Mouse (Mus musculus): ENCODE results near the gene Slx4ip.

The Slx4ip gene

DNA sequence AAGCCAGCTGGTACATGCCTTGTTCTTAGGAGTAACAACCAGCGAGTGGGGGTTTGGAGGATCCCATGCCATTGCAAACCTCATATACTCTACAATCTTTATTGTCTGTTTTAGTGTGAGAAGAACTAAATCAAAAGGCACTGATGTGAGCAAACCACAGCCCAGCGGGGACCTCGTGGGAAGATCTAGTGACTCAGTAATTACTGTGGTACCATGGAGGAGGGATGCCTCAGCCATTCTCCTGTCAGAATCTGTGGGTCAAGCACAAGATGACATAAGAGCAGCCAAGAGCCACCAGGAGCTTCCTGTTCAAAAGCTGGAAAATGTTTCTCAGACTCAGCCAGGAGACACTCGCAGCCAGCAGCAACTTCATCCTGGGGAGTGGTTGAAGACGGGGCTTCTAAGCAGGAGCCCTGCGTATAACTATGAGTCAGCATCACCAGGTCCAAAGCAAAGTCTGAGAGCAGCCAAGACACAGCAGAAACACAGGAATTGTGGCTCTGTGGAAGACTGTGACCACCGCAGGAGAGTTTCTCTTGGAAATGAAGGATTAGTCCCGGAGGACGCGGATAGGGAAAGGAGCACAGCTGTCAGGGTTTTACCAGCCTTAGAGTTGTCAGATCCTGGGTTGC, 176.6 kb downstream of the Slx4ip start:
- no peak for DNase-seq

DNA sequence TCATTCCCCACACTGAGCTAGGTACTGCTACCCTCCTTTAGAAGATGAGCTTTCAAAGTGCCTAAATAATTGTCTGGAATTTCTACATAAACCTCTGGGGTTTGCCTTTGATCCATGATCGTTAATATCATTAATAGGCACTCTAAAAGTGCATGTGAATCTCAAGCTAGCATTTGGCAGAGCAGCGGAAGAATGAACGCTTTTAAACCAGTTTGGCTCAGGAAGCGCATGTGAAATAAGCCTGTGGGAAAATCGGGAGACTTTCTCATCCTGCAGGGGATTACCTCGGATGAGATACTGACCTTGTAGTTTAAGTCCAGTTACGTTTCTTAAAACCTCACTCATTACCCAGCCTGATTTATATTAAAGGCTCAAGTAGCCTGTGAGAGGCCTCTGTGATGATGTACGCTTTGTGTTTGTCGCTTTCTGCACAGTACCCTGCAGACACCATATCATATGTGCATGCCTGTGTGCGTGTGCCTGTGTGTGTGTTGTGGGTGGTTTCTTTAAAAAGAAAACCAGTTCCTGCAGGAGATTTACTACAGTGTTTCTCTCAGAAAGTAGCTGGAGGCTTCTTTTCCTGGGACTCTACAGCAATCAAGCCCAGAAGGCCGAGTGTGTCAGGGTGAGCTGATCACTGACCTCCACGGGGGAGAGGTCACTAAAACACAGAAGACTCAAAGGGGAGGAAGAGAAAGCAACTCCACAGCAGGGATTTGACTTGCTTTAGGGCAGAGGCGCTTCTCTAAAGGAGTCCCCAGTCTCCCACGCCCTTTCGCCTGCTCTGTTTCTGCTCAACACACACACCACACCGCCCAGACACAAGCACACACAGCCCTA, 182.7 kb downstream of the Slx4ip start:
- no peak for DNase-seq

DNA sequence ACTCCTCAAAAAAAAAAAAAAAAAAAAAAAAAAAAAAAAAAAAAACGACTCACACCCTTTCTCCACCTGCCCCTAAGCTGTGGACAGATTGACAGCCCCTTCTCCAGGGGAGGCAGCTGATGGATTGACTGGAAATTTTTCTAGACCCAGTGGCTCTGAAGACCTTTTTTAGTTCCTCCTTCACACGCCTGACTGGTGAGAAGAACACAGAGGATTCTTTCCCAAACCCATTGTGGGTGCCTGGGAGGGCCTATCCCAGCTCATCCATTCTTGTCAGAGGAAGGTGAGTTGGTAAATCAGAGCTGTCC, 183.2 kb downstream of the Slx4ip start:
- no peak for DNase-seq

DNA sequence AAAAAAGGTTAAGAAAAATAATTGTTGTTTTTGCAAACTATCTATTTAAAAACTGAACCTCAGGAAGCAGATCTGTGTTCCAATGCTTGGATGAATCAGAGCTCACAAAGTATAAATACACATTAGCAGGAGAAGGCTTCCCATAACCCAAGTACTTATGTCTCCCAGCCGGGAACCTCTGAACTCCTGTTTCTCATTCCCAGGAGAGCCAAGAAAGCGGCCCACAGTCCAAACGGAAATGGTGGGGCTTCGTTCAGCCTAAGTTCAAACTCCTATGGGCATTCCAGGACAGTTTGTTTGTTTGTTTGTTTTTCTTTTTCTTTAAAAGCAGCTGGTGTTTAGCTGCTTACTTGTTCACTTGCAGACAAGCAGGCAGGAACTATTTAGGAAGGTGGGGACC, 187.8 kb downstream of the Slx4ip start:
- no peak for DNase-seq

- no peak for DNase-seq
Measured at GRCm38 (mm10) chr2:137079721-137080320, 188.8 kb downstream of the Slx4ip start.

- DNase-seq, result peak; percentile 47 to 55
Measured at GRCm38 (mm10) chr2:137080468-137080867, 189.4 kb downstream of the Slx4ip start.

GRCm38 (mm10) chr2:137081001-137081400, 190.0 kb downstream of the Slx4ip start:
- DNase-seq, result no peak

- DNase-seq, result peak in 1 of 2 experiments; percentile 47
Measured at GRCm38 (mm10) chr2:137082896-137083620, 192.0 kb downstream of the Slx4ip start.

DNA sequence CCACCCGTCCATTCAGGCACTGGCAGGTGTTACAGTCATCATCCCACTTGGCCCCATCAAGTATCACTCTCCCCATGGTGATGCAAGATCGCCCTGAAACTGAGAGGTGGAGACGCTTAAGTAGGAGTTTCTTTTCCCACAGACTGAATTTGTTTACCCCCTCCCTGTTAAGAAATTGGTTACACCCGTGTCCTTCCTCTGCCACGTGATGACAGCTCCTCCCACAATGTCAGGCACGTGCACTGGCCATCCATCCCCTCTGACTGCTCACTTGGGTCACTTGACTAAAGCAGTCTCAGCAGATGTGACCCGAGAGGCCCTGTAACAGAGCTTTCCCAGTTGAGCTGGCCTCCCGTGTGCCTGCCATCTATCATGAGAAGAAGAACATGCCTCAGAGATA, 194.2 kb downstream of the Slx4ip start:
- peak; percentile 60 to 65 for DNase-seq

DNA sequence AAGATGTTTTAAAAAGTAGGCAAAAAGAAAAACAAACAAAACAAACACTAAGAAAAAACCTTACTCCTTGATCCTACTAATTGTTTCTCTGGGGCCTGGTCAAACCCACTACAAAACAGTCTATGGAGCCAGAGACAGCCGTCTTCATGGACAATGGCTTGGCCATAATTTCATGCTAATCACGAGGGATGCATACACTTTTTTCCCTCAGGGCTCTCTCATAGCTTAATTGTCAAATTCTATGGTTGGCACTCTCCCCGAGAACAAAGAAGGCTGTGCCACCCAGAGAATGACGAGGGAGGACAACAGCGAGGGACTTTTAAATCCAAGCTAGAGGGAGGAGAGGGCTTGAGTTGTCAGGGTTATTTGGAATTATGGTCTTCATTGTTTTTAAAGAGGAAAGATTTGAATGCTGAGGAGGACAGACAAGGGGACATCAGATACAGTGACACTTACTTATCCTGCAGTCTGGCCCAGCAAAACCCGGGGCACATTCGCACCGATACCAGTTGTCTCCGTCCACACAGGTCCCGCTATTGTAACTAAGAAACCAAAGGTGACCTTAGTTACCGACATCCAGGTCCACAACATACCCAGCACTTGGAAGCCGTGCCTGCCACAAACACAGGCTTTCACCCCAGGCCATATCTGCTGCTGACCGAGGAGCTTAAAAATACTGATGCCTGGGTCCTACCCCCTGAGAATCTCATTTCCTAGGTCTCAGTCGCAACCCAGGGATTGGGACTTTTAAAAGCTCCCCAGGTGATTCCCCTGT, 195.8 kb downstream of the Slx4ip start:
- DNase-seq, result no peak

GRCm38 (mm10) chr2:137087705-137088104, 196.7 kb downstream of the Slx4ip start:
- no peak for DNase-seq

GRCm38 (mm10) chr2:137091766-137092522, 200.9 kb downstream of the Slx4ip start:
- no peak for DNase-seq

GRCm38 (mm10) chr2:137092523-137093297, 201.7 kb downstream of the Slx4ip start:
- DNase-seq, result no peak

DNA sequence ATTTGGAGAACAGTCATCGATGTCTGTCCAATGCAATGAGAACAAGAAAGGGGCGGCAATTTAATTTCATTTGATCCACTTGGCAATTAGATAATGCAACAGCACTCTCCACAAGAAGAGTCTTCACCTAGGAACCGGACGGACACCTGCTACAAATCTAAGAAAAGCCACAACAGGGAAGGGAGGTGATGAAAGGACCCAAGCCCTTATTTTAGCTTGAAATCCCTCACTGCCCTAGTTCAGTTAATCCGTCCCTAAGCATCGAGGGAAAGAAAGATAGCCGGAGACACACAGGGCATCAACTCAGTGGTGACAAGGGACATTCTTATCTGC, 202.2 kb downstream of the Slx4ip start:
- DNase-seq, result no peak

DNA sequence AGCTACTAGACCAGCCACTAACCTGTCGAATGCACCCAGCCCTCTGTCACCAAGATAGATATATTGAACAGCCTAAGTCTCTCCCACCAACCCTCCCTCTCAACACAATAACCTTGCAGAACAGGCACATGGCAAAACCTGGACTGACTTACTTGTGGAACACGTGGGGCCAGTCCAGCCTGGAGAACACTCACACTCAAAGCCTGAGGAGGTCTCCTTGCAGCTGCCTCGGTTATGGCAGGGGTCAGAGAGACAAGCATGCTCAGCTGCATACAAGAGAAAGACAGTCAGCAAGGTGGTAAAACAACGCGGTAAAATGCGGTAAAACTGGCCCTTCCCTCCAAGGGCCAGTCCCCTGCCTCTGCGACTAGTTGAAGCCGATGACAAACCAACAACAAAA, 203.3 kb downstream of the Slx4ip start:
- DNase-seq, result no peak

DNA sequence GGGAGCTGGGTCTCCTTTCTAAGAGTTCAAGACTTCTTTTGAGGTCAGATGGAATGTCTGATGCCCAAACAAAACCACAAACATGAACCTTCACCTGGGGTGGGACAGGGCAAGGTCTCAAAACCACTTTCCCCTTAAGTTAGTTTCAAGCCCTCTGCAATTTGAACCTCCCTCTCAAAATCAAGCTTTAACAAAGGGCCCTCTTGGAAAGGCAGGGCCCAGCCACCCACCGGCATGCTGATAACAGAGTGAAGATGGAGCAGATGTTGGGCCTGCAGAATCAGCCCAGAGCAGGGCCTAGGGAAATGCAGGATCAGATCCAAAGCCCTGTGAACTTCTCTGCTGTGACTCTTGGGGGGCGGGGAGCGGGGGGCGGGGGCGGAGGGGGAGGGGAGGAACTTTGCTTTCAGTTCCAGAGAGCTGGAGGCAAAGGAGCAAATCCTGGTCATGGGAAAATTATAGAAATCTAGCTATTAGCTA, 206.0 kb downstream of the Slx4ip start:
- DNase-seq, result no peak

- DNase-seq, result peak in 1 of 2 experiments; percentile 50
Measured at GRCm38 (mm10) chr2:137098269-137099035, 207.4 kb downstream of the Slx4ip start.

DNA sequence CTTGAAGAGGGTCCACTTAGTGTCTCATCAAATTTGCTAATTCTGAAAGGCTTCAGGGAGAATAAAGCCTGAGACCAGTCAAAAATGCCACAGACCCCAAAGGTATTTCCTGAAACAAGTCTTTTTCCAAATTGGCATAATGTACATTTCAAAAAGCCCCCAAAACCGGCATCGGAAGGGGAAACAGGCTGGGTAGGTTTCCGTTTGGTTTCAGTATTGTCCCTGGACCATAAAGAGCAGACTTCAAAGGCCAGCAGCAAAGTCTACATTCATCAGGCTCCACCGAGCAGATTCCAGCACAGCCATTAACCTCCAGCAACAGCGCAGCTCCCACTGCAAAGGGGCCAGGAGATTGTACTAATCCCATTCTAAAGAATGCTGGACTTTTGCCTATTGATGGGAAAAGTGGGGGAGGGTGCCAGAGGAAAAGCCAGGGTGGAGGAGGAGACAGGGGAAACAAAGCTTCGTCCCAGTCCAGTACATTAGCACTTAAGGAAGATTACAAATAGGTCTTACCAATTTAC, 208.3 kb downstream of the Slx4ip start:
- no peak for DNase-seq

- no peak for DNase-seq
Measured at GRCm38 (mm10) chr2:137101074-137101473, 210.1 kb downstream of the Slx4ip start.

- DNase-seq, result no peak
Measured at GRCm38 (mm10) chr2:137107203-137107602, 216.2 kb downstream of the Slx4ip start.

All from lung, adult 18-20 months (tissue).